Mouse (Mus musculus) kidney, postnatal 10 days (tissue): ENCODE measurements around the gene Cdh10.

Experiments
- DNase-seq: peaks from one replicate; pipeline ENCODE4 v3.0.0; 2021; ENCODE audit warnings: mixed read lengths

The Cdh10 gene

DNA sequence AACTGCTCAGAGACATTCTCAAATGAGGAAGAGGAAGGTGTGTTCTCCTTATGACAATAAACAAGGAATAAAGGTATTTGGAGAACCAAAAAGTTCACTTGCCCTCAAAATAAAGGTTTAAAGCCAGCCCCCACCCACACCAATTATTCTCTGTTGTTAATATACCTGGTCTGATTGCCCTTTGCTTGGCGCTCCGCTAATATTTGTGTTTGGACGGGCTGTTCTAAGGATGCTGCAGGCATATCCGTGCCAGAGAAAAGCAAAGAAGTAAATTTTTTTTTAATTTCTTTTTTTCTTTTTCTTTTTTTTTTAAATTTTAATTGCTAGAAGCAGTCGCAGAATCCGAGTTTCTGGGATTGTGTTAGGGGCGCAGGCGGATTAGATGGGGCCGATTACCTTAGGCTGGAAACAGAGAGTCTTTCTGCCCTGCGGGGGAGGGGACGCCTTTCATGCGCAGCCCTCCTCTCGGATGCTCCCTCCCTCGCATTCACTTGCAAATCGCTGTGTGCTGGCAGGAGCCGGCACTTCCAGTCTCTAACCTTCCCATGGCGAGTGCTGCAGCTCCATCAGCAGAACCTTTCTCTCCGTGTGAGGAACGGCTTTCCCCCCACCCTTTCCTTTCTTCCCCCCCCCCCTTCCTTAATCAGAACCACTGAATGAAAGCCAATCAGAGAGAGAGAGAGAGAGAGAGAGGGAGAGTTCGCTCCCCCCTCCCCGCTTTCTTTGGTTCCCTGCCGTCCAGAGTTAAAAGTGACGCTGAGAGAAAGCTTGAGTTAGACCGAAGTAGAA is at the start of gene Cdh10:
Gene Cdh10 (plus strand): TSS at position 763 of the 789 bp plus-strand sequence.
- DNase-seq = peak; percentile 22

- DNase-seq = no peak
Measured at GRCm38 (mm10) chr15:18809148-18809827, 9.5 kb upstream of the Cdh10 start.

DNA sequence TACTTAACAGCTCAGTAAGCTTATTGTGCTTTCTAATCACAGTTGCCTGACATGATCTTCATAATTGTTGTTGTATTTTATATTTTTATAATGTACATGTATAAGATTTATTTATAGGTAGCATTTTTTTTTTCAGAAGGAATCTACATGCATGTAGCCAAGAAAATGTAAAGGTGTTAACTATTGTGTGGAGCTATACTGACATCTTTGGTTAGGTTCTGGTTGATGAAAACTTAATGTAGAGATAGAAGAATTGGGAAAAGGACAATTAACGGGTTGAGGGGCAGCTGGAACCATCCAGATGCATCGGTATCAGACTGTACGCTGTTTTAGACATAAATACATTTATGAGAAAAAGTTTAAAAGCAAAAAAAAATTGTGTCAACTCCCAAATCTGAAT is 1.0 kb upstream of the Cdh10 start:
- no peak for DNase-seq

DNA sequence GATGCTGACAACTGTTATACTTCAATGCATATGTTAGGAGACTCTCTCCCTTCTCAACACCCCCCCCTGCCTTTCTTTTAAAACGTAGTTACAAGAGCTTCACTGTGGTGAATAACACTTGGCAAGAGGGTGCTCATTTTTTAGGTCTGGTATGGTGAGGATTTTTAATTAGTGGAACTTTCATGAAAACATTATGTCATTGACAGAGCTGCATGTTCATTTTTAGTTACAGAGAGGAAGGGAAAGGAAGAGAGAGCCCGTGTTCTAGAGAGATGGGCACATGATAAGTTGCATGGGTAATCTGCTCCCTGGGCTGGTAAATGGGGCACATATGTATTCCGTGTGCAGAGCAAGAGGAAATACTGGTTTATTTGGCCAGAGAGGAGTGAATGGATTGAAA is 1.5 kb downstream of the Cdh10 start:
- no peak for DNase-seq

DNA sequence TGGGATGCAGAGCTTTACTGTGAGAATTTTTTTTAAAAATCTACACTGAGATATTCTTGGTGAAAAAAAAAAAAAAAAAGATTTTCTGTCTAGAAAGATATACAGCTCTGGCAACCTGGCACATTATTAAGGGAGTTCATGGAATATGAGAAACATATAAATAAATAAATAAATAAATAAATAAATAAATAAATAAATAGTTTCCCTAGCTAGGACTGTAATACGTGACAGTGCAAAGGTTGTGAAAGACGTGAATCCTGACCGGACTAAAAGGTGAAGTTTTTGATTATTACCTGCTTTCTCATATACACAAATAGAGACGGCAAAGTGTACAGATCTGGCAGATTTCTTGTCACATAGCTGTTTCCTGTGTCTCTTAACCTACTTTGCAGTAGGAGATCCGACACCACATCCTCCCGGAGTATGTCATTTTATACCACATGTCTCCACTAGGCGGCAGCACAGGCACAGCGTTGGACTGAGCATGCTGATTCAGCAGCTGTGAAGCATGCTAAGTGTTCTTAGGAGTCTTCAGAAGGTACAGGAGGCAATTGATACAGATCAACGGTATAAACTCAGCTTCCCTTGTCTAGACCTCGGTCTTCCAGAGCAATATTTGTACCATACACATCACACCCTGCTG is 2.5 kb downstream of the Cdh10 start:
- DNase-seq = peak; percentile 89

GRCm38 (mm10) chr15:18823420-18823819 is 4.7 kb downstream of the Cdh10 start:
- no peak for DNase-seq

DNA sequence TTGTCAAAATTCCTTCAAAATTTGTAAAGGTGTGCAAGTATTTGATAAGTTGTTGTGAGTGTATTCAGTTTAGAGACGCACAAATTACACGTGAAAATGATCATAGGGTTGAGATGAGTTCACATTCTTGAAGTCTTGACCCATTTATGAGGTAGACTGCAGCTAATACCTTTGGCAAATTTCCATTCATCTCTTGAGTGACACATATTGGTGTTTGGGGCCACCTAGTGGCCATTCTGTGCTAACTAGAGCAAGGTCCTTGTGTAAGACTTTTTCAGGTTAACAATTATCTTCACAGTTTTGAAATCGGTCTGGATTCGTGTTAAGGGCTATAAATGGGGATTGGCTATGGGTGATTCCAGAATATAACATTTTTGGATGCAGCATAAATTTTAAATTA is 13.5 kb downstream of the Cdh10 start:
- peak; percentile 63 for DNase-seq

DNA sequence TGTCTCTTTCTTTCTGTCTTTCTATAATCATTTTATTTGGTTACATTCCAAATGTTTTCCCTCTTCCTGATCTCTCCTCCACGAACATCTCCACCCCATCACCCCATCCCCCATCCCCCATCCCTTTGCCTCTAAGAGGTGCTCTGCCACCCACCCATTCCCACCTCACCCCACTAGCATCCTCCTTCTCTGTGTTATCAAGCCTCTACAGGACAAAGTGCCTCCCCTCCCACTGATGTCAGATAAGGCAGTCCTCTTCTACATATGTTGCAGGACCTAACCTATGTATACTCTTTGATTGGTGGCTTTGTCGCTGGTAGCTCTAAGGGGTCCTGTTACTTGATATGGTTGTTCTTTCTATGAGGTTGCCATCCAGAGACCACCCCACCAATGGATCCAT is 23.0 kb downstream of the Cdh10 start:
- DNase-seq = no peak

DNA sequence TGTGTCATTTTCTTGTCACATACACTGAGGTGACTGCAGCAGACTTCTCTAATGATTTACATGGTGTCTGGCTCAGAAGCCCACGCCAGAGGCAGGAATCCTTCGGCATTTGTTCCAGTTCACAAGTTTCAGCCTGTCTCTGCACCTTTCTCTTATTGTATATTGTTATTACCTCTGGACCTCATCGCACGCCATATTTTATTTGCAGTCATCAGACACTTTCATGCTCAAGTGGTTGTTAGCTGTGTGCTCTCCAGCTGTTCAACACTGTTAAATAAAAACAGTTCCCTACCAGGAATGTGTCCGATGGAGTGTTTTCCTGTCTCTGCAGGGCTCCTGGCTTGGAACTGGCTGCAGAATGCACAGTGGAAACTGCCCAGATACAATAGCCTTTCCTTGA is 26.1 kb downstream of the Cdh10 start:
- no peak for DNase-seq

DNA sequence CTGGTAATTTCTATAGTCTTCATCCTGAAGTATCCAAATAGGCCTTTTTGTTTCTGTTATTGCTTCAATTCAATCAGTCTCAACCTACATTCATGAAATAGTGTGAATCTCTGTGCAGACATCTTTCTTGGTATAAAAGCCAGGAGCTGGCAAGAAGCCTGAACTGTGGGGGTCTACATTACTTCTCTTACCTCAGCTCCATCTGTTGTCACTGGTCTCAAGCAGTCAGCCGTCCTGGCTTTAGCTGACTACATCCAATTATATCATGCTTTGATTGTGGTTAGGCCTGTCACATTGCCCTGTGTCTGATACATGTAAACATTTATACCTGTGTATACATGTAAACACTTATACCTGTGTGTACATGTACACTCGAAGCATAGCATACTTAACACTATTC is 31.8 kb downstream of the Cdh10 start:
- no peak for DNase-seq

DNA sequence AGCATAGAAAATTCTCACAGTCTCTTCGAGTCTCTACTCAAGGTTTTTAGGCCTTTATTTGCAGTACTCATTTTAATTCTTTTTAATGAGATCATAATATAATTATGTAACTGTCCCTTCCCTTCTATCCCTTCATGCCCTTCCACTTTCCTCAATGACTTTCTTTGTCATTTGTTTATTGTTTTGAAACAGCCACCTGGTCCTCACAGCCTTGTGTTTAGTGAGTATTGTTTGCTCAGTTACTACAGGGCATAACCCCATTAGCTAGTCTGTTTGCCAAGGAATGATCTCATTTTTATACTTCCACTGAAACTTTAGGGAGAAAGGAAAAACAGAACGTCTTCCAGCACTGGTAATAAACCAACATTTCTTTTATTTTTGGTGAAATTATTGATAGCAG is 39.4 kb downstream of the Cdh10 start:
- DNase-seq = no peak

- DNase-seq = no peak
Measured at GRCm38 (mm10) chr15:18869871-18870270, 51.1 kb downstream of the Cdh10 start.

- no peak for DNase-seq
Measured at GRCm38 (mm10) chr15:18881467-18881866, 62.7 kb downstream of the Cdh10 start.

DNA sequence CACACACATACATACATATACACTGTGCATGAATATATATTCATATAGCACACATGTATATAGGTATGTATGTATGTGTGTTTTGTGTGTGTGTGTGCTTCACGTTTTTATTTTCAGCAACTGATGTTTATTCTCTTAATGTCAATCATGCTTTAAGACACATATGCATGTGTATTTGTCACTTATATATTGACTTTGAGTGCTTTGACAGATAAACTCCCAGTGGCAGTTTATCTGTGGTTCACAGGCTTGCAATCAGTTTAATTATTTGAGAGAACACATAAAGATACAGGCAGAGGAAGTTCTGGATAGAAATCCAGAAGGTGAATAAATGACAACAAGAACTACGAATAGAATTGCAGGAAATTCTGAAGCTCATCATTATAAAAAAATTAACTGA is 67.9 kb downstream of the Cdh10 start:
- DNase-seq = no peak

DNA sequence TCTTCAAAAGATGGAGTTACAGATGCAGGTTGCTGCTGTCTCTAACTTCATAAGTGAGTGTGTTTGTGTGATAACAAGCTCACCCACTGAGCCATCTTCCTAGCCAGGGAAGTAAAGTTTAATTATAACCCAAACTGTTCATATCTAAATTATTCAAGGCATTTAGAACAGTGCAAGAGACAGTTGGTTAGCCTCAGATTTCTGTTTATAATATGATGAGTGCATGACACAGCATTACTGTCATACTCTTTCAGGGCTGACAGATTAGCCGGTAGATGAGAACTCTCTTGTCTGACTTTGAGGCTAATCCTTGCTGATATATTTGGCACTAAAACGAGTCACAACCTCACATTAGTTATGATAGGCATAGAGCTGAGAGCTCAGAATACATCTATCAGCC is 70.2 kb downstream of the Cdh10 start:
- DNase-seq = no peak

- DNase-seq = no peak
Measured at GRCm38 (mm10) chr15:18890358-18890757, 71.6 kb downstream of the Cdh10 start.

GRCm38 (mm10) chr15:18900776-18901175 is 82.0 kb downstream of the Cdh10 start:
- DNase-seq = no peak

DNA sequence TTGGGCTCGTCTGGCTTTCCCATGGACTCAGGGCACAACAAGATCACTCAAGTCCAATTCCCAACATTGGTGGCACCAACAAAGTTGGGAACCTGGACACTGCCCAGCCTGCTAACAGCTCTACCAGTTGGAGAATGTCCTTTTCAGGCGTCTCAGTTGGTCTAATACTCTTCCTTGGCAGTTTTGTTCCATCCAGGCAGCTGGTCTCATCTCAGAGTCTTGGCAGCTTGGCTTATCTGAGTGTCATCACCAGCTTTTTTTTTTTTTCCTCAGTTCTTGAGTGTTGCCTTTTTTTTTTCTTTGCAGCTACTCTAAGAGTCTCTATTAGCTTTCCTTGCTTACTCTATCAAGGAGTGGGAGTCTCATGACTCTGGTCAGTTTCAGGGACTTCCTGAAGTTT is 85.4 kb downstream of the Cdh10 start:
- no peak for DNase-seq

GRCm38 (mm10) chr15:18910612-18911011 is 91.9 kb downstream of the Cdh10 start:
- no peak for DNase-seq

DNA sequence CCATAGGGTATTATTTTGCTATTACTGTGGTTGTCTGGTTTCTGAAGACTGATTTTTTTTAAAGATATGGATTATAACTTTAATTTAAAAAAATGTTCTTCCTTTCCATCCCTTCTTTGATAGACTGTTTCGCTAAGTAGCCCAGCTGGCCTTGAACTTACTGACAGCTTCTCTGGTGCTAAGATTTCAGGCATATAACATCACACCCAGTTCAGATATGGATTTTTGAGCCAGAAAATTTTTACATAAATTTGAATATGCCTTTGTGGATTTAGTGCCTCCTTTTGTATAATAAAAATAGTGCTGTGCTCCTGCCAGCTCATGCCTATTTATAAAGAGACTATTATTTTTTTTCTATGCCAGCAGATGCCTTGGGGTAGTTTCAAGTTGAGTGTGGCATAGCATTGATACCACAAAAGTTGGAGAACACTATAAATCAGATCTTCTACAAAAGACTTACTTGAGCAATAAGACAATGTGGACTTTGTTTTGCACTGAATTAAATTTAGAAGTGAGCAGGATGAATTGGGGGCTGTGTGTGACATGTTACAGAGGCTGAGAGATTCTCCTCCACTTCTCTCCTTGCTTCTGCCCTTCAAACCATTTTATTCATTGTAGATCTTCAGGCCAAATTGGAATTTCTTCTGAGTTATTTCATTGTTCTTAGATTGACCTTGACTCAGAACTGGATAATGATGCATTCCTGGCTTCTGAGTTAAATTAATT is 106.8 kb downstream of the Cdh10 start:
- no peak for DNase-seq

DNA sequence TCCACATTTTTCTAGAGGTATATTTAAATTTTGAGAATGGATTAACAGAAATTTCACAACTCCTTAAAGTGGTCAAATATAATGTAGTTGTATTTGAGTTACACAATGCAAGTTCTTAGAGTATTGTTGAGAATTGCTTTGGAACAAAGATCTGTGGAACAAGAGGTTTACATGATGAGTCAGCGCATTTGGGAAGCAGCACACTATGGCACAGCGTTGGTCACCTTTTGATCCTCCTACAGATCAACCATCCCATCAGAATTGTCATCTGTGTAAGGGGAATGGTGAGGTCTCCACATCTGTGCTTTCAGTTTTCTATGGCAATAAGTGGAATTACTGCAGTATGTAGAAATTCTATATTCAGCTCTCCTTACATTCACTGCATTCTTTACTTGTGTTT is 108.2 kb downstream of the Cdh10 start:
- DNase-seq = no peak

- DNase-seq = no peak
Measured at GRCm38 (mm10) chr15:18952266-18952665, 133.5 kb downstream of the Cdh10 start.

DNA sequence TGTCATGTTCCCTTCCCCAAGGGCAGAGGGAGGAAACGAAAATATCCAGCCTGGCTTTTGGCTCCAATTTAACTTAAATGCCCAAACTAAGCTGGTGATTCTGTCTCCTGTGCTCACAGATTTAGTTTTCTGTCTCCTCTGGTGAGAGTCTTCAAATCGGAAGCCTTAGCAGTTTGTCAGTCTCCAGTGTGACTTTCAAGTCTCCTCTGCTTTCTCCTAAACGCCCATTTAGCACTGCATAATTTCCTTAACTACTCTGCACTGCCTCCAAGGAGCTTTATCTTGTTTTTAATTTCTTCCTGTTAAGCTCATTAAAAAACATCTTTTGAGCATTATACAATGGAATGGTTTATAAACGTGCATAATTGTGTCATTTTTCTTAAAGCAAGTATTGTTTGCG is 156.3 kb downstream of the Cdh10 start:
- DNase-seq = no peak
